11 mouse cellular contexts compared by ENCODE assay signal in the genomic region with DNA sequence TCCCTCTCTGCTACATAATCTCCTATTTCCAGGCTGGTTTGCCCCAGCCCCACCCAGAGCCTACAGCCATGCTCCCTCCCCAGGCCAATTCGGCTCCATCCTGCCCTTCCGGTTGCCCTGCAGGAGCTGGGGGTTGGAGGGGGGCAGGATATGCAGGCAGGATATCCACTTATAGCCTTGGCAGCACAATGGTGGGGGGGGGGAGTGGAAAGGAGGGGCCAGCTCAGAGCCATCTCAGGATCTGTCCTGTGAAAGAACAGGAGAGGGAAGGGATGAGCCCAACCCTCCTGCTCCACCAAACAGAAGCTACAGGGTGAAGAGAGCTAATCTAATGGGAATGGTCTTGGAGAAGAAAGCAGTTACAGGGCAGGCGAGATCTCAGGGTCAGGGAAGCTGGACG. TPM values are rescaled to one million over a fixed set of nuclear protein-coding genes. Genes with fewer than 3 reads are reported as not detected.
A peak's percentile ranks its signal among the peaks of the same experiment; 100 is the strongest.
DNase-seq lines count a peak whose midpoint lies in the region; ATAC-seq and TF ChIP-seq lines count a peak whose summit lies in the region.
"Had no signal": no experiment of that assay in that cellular context is flagged by ENCODE, and none has a peak within 500 bp of the region (broad histone marks: within the 10 kb centered on the region; RNA-seq: fewer than 3 reads in every experiment).

No protein-coding gene starts in this region.

- no peak overlapping the region for H3K4me2 ChIP-seq in kidney, embryonic 15.5 days
- no peak overlapping the region for H3K4me2 ChIP-seq in lung, embryonic 15.5 days
- no peak overlapping the region for H3K4me2 ChIP-seq in intestine, embryonic 15.5 days (replicated peaks)
- H3K4me2 ChIP-seq in forebrain, postnatal 0 days (ENCODE audit: low read depth) = no peak overlapping the region
- H3K4me2 ChIP-seq: hindbrain, embryonic 13.5 days had no signal

- no peaks in the 10 kb centered on the region for H3K27me3 ChIP-seq in kidney, embryonic 15.5 days
- no peaks in the 10 kb centered on the region for H3K27me3 ChIP-seq in lung, embryonic 15.5 days
- no peaks in the 10 kb centered on the region for H3K27me3 ChIP-seq in intestine, embryonic 15.5 days (replicated peaks)
- no peaks in the 10 kb centered on the region for H3K27me3 ChIP-seq in forebrain, postnatal 0 days (ENCODE audit: insufficient read depth, low read length)

- no peak for TF ChIP-seq CTCF in forebrain, postnatal 0 days (IDR thresholded peaks at IDR 0.05; ENCODE audit: low read depth)

- 63% methylated on average over 4 of the region's 4 CpGs for WGBS in kidney, embryonic 15.5 days
- WGBS in lung, embryonic 15.5 days = 65% methylated on average over 4 of the region's 4 CpGs
- WGBS in intestine, embryonic 15.5 days = 87% methylated on average over 4 of the region's 4 CpGs
- 80% methylated on average over 4 of the region's 4 CpGs for WGBS in forebrain, postnatal 0 days

- no peaks in the 10 kb centered on the region for H3K9me3 ChIP-seq in kidney, embryonic 15.5 days (replicated peaks)
- H3K9me3 ChIP-seq in lung, embryonic 15.5 days = no peaks in the 10 kb centered on the region
- H3K9me3 ChIP-seq in intestine, embryonic 15.5 days = no peaks in the 10 kb centered on the region
- no peaks in the 10 kb centered on the region for H3K9me3 ChIP-seq in forebrain, postnatal 0 days (ENCODE audit: low read length)
- H3K9me3 ChIP-seq: hindbrain, embryonic 13.5 days had no signal

- H3K4me3 ChIP-seq in brown adipose tissue, adult 24 weeks (ENCODE audit: insufficient read depth, low read depth, low read length) = 0 out of 2 replicates have a peak overlapping the region, but pooled peaks have one; percentile 8
- H3K4me3 ChIP-seq in kidney, embryonic 15.5 days (replicated peaks) = no peak overlapping the region
- H3K4me3 ChIP-seq in lung, embryonic 15.5 days = no peak overlapping the region
- no peak overlapping the region for H3K4me3 ChIP-seq in intestine, embryonic 15.5 days (replicated peaks)
- no peak overlapping the region for H3K4me3 ChIP-seq in forebrain, postnatal 0 days (ENCODE audit: low read depth, low read length)
- H3K4me3 ChIP-seq: hindbrain, embryonic 13.5 days had no signal

- peaks cover 38% of the 10 kb centered on the region for H3K36me3 ChIP-seq in kidney, embryonic 15.5 days
- peaks cover 35% of the 10 kb centered on the region for H3K36me3 ChIP-seq in lung, embryonic 15.5 days
- no peaks in the 10 kb centered on the region for H3K36me3 ChIP-seq in intestine, embryonic 15.5 days
- H3K36me3 ChIP-seq in forebrain, postnatal 0 days (ENCODE audit: insufficient read depth) = peaks cover 10% of the 10 kb centered on the region; the same call in 1 of the 2 replicates
- H3K36me3 ChIP-seq: hindbrain, embryonic 13.5 days had no signal

- H3K9ac ChIP-seq in kidney, embryonic 15.5 days = no peak overlapping the region
- H3K9ac ChIP-seq in lung, embryonic 15.5 days = no peak overlapping the region
- no peak overlapping the region for H3K9ac ChIP-seq in intestine, embryonic 15.5 days
- no peak overlapping the region for H3K9ac ChIP-seq in forebrain, postnatal 0 days
- H3K9ac ChIP-seq: hindbrain, embryonic 13.5 days had no signal

- peaks cover 20% of the 10 kb centered on the region for H3K4me1 ChIP-seq in brown adipose tissue, adult 24 weeks (ENCODE audit: control insufficient read depth, insufficient read depth, insufficient read length, low read length)
- peaks cover 54% of the 10 kb centered on the region for H3K4me1 ChIP-seq in kidney, embryonic 15.5 days
- H3K4me1 ChIP-seq in lung, embryonic 15.5 days = peaks cover 49% of the 10 kb centered on the region
- H3K4me1 ChIP-seq in intestine, embryonic 15.5 days (replicated peaks) = peaks cover 43% of the 10 kb centered on the region
- peaks cover 19% of the 10 kb centered on the region for H3K4me1 ChIP-seq in forebrain, postnatal 0 days (ENCODE audit: insufficient read depth)

- peak; percentile 99 for DNase-seq in heart, adult 11 months
- DNase-seq in heart, postnatal 25 days (ENCODE audit: low spot score) = no peak
- DNase-seq in right cerebral cortex, postnatal 10 days (ENCODE audit: low spot score in 2 of 2) = no peak
- no peak for DNase-seq in forebrain, postnatal 0 days

- intact Hi-C loops in heart, postnatal 25 days (cut with DNase I) = no loop called here

- no peak for ATAC-seq in kidney, embryonic 15.5 days (replicated peaks; ENCODE audit: low FRiP score)
- ATAC-seq in lung, embryonic 15.5 days (ENCODE audit: borderline replicate concordance, extremely low read depth, low FRiP score, low TSS enrichment) = no peak
- ATAC-seq in intestine, embryonic 15.5 days = no peak
- no peak for ATAC-seq in forebrain, postnatal 0 days

- peak overlapping the region; percentile 93 for H3K27ac ChIP-seq in brown adipose tissue, adult 24 weeks (replicated peaks; ENCODE audit: low read depth, low read length)
- H3K27ac ChIP-seq in kidney, embryonic 15.5 days = peak overlapping the region; percentile 58; the same call in 1 of the 2 replicates
- peak overlapping the region; percentile 37 for H3K27ac ChIP-seq in lung, embryonic 15.5 days
- no peak overlapping the region for H3K27ac ChIP-seq in intestine, embryonic 15.5 days
- H3K27ac ChIP-seq in forebrain, postnatal 0 days (ENCODE audit: low read depth, low read length) = no peak overlapping the region
- H3K27ac ChIP-seq: hindbrain, embryonic 13.5 days had no signal

RNA-seq across cellular contexts. Expression of gene Itgb7, which starts 8.9 kb away (rescaled TPM):
- 1 to 10 TPM; 1.3 TPM for total RNA-seq in heart, postnatal 25 days (2021)
- polyA plus RNA-seq in brown adipose tissue, adult 24 weeks (2012; ENCODE audit: insufficient read depth, insufficient read length, missing spikeins) = 2.0 and 4.6 TPM in 2 replicates
- 1.4 TPM in 2 replicates for polyA plus RNA-seq in kidney, embryonic 15.5 days (2015; fragmentation: Nextera tagmentation; extraction: Ambion mirVana)
- polyA plus RNA-seq in lung, embryonic 15.5 days (2015; fragmentation: Nextera tagmentation; extraction: Ambion mirVana) = 2.0 and 3.2 TPM in 2 replicates
- polyA plus RNA-seq in intestine, embryonic 15.5 days (2015; fragmentation: Nextera tagmentation; extraction: Ambion mirVana) = 10.8 and 12.9 TPM in 2 replicates
- 0.31 and 2.4 TPM in 2 replicates for total RNA-seq in forebrain, postnatal 0 days (2014; rRNA removed)
- polyA plus RNA-seq in forebrain, postnatal 0 days (2015; fragmentation: Nextera tagmentation; extraction: Ambion mirVana) = 0.50 and 0.75 TPM in 2 replicates

RNA-seq across cellular contexts. Expression of gene Rarg, which starts 16.7 kb away (rescaled TPM):
- total RNA-seq in heart, postnatal 25 days (2021) = 10 to 100 TPM; 17.0 to 20.8 TPM
- polyA plus RNA-seq in brown adipose tissue, adult 24 weeks (2012; ENCODE audit: insufficient read depth, insufficient read length, missing spikeins) = 10.3 and 12.1 TPM in 2 replicates
- polyA plus RNA-seq in kidney, embryonic 15.5 days (2015; fragmentation: Nextera tagmentation; extraction: Ambion mirVana) = 27.9 and 30.3 TPM in 2 replicates
- 43.7 and 43.8 TPM in 2 replicates for polyA plus RNA-seq in lung, embryonic 15.5 days (2015; fragmentation: Nextera tagmentation; extraction: Ambion mirVana)
- 15.8 and 16.5 TPM in 2 replicates for polyA plus RNA-seq in intestine, embryonic 15.5 days (2015; fragmentation: Nextera tagmentation; extraction: Ambion mirVana)
- total RNA-seq in forebrain, postnatal 0 days (2014; rRNA removed) = 6.5 and 12.3 TPM in 2 replicates
- 4.5 and 4.6 TPM in 2 replicates for polyA plus RNA-seq in forebrain, postnatal 0 days (2015; fragmentation: Nextera tagmentation; extraction: Ambion mirVana)

RNA-seq across cellular contexts. Expression of gene Gm9918, which starts 29.8 kb away (rescaled TPM):
- not detected for total RNA-seq in heart, postnatal 25 days (2021)
- not detected in 2 replicates for polyA plus RNA-seq in brown adipose tissue, adult 24 weeks (2012; ENCODE audit: insufficient read depth, insufficient read length, missing spikeins)
- polyA plus RNA-seq in kidney, embryonic 15.5 days (2015; fragmentation: Nextera tagmentation; extraction: Ambion mirVana) = 0.44 and 0.55 TPM in 2 replicates
- polyA plus RNA-seq in lung, embryonic 15.5 days (2015; fragmentation: Nextera tagmentation; extraction: Ambion mirVana) = 0.53 and 0.57 TPM in 2 replicates
- polyA plus RNA-seq in intestine, embryonic 15.5 days (2015; fragmentation: Nextera tagmentation; extraction: Ambion mirVana) = 0.08 and 0.14 TPM in 2 replicates
- 0.15 TPM in 1 of 2 replicates, not detected in the other for total RNA-seq in forebrain, postnatal 0 days (2014; rRNA removed)
- not detected in 2 replicates for polyA plus RNA-seq in forebrain, postnatal 0 days (2015; fragmentation: Nextera tagmentation; extraction: Ambion mirVana)
- total RNA-seq: common myeloid progenitor, adult 5-6 weeks; left cerebral cortex, postnatal 14 days had no signal

RNA-seq across cellular contexts. Expression of gene Csad, which starts 36.1 kb away (rescaled TPM):
- 10 to 100 TPM; 15.7 to 16.3 TPM for total RNA-seq in heart, postnatal 25 days (2021)
- 137 and 181 TPM in 2 replicates for polyA plus RNA-seq in brown adipose tissue, adult 24 weeks (2012; ENCODE audit: insufficient read depth, insufficient read length, missing spikeins)
- polyA plus RNA-seq in kidney, embryonic 15.5 days (2015; fragmentation: Nextera tagmentation; extraction: Ambion mirVana) = 95.2 and 112 TPM in 2 replicates
- polyA plus RNA-seq in lung, embryonic 15.5 days (2015; fragmentation: Nextera tagmentation; extraction: Ambion mirVana) = 74.1 and 78.1 TPM in 2 replicates
- polyA plus RNA-seq in intestine, embryonic 15.5 days (2015; fragmentation: Nextera tagmentation; extraction: Ambion mirVana) = 45.8 and 49.3 TPM in 2 replicates
- total RNA-seq in forebrain, postnatal 0 days (2014; rRNA removed) = 46.2 and 47.8 TPM in 2 replicates
- 25.9 and 29.9 TPM in 2 replicates for polyA plus RNA-seq in forebrain, postnatal 0 days (2015; fragmentation: Nextera tagmentation; extraction: Ambion mirVana)

RNA-seq across cellular contexts. Expression of gene Zfp740, which starts 37.6 kb away (rescaled TPM):
- total RNA-seq in heart, postnatal 25 days (2021) = 10 to 100 TPM; 34.0 to 35.2 TPM
- 15.9 and 18.0 TPM in 2 replicates for polyA plus RNA-seq in brown adipose tissue, adult 24 weeks (2012; ENCODE audit: insufficient read depth, insufficient read length, missing spikeins)
- polyA plus RNA-seq in kidney, embryonic 15.5 days (2015; fragmentation: Nextera tagmentation; extraction: Ambion mirVana) = 72.7 and 77.1 TPM in 2 replicates
- polyA plus RNA-seq in lung, embryonic 15.5 days (2015; fragmentation: Nextera tagmentation; extraction: Ambion mirVana) = 60.7 and 67.1 TPM in 2 replicates
- 41.3 and 44.1 TPM in 2 replicates for polyA plus RNA-seq in intestine, embryonic 15.5 days (2015; fragmentation: Nextera tagmentation; extraction: Ambion mirVana)
- total RNA-seq in forebrain, postnatal 0 days (2014; rRNA removed) = 67.2 and 83.2 TPM in 2 replicates
- 20.0 and 29.7 TPM in 2 replicates for polyA plus RNA-seq in forebrain, postnatal 0 days (2015; fragmentation: Nextera tagmentation; extraction: Ambion mirVana)

Comparison
In these comparisons a context has a peak if more than half of its experiments do, and no peak if none do; other contexts are left out.
1. H3K27ac ChIP-seq: peak in brown adipose tissue, adult 24 weeks (single experiment), kidney, embryonic 15.5 days (single experiment) and lung, embryonic 15.5 days (single experiment); none in intestine, embryonic 15.5 days (single experiment) and forebrain, postnatal 0 days (single experiment).